Mouse (Mus musculus) CH12.LX (cell line): Measurements from ENCODE around the gene Dennd1a.

Experiments
- CTCF ChIP-seq, 2 experiments: IDR thresholded peaks in 1 of 2; conservative IDR thresholded peaks in 1 of 2; 2 replicates each; pipeline ENCODE4 v1.5.1; 2011 to 2012; ENCODE audit warnings: low read depth in 2 of 2, low read length in 2 of 2, improper control_type of control experiment in 1 of 2, inconsistent platforms in 1 of 2, mild to moderate bottlenecking in 1 of 2, moderate library complexity in 1 of 2
- E2F4 ChIP-seq: IDR thresholded peaks from 2 replicates; pipeline ENCODE4 v1.6.1; 2011; ENCODE audit warnings: low read depth, low read length, improper control_type of control experiment; ENCODE audit not compliant: insufficient replicate concordance
- EP300 ChIP-seq: IDR thresholded peaks from 2 replicates; pipeline ENCODE4 v1.6.1; 2011; ENCODE audit warnings: low read length, improper control_type of control experiment
- ETS1 ChIP-seq: conservative IDR thresholded peaks from 2 replicates; pipeline ENCODE4 v1.6.1; 2012; ENCODE audit warnings: low read depth, mild to moderate bottlenecking, inconsistent platforms, low read length, improper control_type of control experiment, moderate library complexity
- HCFC1 ChIP-seq: IDR thresholded peaks from 2 replicates; pipeline ENCODE4 v1.6.1; 2012; ENCODE audit warnings: low read depth, mild to moderate bottlenecking, inconsistent platforms, low read length, improper control_type of control experiment
- JUN ChIP-seq: IDR thresholded peaks from 2 replicates; pipeline ENCODE4 v1.6.1; 2011; ENCODE audit warnings: low read depth, mild to moderate bottlenecking, low read length, improper control_type of control experiment, moderate library complexity; ENCODE audit not compliant: insufficient read depth
- MAFK ChIP-seq: IDR thresholded peaks from 2 replicates; pipeline ENCODE4 v1.6.1; 2011; ENCODE audit warnings: low read length, improper control_type of control experiment; ENCODE audit not compliant: insufficient replicate concordance
- MAX ChIP-seq: IDR thresholded peaks from 2 replicates; pipeline ENCODE4 v1.6.1; 2011; ENCODE audit warnings: low read length, improper control_type of control experiment
- POLR2A ChIP-seq: IDR thresholded peaks from 2 replicates; pipeline ENCODE4 v1.6.1; 2011; ENCODE audit warnings: low read depth, mild to moderate bottlenecking, improper control_type of control experiment, low read length
- POLR2AphosphoS2 ChIP-seq: IDR thresholded peaks from 2 replicates; pipeline ENCODE4 v1.6.1; 2011; ENCODE audit warnings: low read depth, low read length, improper control_type of control experiment
- SIN3A ChIP-seq: IDR thresholded peaks from 2 replicates; pipeline ENCODE4 v1.6.1; 2012; ENCODE audit warnings: low read length, improper control_type of control experiment, inconsistent platforms
- USF1 ChIP-seq: IDR thresholded peaks from 2 replicates; pipeline ENCODE4 v1.6.1; 2014; ENCODE audit warnings: low read depth, mild to moderate bottlenecking, inconsistent platforms, low read length, improper control_type of control experiment

DNA sequence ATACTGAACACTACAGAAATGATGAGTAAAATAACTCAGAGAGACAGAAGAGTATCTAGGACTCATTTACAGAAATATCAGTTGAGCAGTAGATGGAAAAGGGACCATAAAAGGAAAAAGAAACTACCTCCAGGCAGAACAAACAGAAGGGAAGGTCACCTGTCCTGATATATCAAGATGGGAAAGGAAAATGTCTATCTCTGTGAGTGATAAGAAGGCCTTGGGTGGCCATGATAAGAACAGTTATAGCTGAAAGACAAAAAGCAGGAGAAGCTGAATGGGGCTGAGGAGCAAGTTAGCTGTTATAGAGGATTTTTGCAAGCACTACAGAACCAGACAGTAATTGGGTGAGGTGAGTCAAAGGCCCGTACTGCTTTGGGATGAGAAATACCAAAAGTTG, 155.7 kb downstream of the Dennd1a start:
- TF ChIP-seq CTCF (conservative IDR thresholded peaks at IDR 0.05 in 1 of 2, IDR thresholded peaks at IDR 0.05 in 1 of 2; ENCODE audit: low read depth in 2 of 2, low read length in 2 of 2) (no peak), POLR2AphosphoS2 (no peak), MAFK (no peak), E2F4 (no peak), ETS1 (no peak), HCFC1 (no peak), POLR2A (no peak), SIN3A (no peak), USF1 (no peak), JUN (no peak), EP300 (no peak), MAX (no peak)
